Mouse (Mus musculus) liver, embryonic 11.5 days (tissue): Measurements from ENCODE around the gene Pfn4. TPM values are rescaled to one million over a fixed set of nuclear protein-coding genes. Genes with fewer than 3 reads are reported as not detected.
"Not testable (repeated sequence)": the region's sequence is repeated elsewhere in the genome, so short reads cannot be mapped to it uniquely, and the experiment has no call there.

Experiments used
- ATAC-seq: fragments of 200-750 bp; cut with Nextera tagmentation; replicated peaks from 2 replicates; pipeline ENCODE4 v1.8.0; 2017; ENCODE audit warnings: moderate number of reproducible peaks, mild to moderate bottlenecking, moderate TSS enrichment, moderate library complexity; ENCODE audit not compliant: low FRiP score
- DNase-seq: peaks from one replicate; pipeline ENCODE4 v3.0.0-alpha.2; 2017; ENCODE audit warnings: low spot score
- H3K27ac ChIP-seq: fragments of 300-500 bp; sonication (generic); 2 replicates; pipeline ENCODE4 v1.5.1; 2014; ENCODE audit warnings: mild to moderate bottlenecking, low read depth, low read length, control low read depth
- H3K27me3 ChIP-seq: fragments of 300-500 bp; sonication (generic); replicated peaks from 2 replicates; pipeline ENCODE4 v1.6.1; 2014; ENCODE audit warnings: low read length, mixed read lengths; ENCODE audit not compliant: control insufficient read depth, insufficient read depth
- H3K36me3 ChIP-seq: fragments of 300-500 bp; sonication (generic); 2 replicates; pipeline ENCODE4 v1.6.1; 2014; ENCODE audit warnings: mild to moderate bottlenecking, low read length, moderate library complexity, mixed read lengths; ENCODE audit not compliant: control insufficient read depth, insufficient read depth
- H3K4me1 ChIP-seq: fragments of 300-500 bp; sonication (generic); replicated peaks from 2 replicates; pipeline ENCODE4 v1.6.1; 2014; ENCODE audit warnings: low read length, mixed read lengths; ENCODE audit not compliant: control insufficient read depth, insufficient read depth
- H3K4me2 ChIP-seq: fragments of 300-500 bp; sonication (generic); 2 replicates; pipeline ENCODE4 v1.6.1; 2014; ENCODE audit warnings: mild to moderate bottlenecking, control low read depth, moderate library complexity
- H3K4me3 ChIP-seq: fragments of 300-500 bp; sonication (generic); 2 replicates; pipeline ENCODE4 v1.5.1; 2014; ENCODE audit warnings: low read depth, low read length, control low read depth
- H3K9ac ChIP-seq: fragments of 300-500 bp; sonication (generic); 2 replicates; pipeline ENCODE4 v1.6.1; 2014; ENCODE audit warnings: low read depth, low read length, control low read depth
- H3K9me3 ChIP-seq: fragments of 300-500 bp; sonication (generic); 2 replicates; pipeline ENCODE4 v1.6.1; 2016; ENCODE audit warnings: low read length, inconsistent platforms, mixed read lengths; ENCODE audit not compliant: control insufficient read depth
- WGBS: fragments of 180-500 bp; shearing (Covaris S2); extraction: QIAGEN DNeasy Blood & Tissue Kit; methylation state at CpG from one replicate; pipeline ENCODE4 v1.1.7; 2014; 5-methylcytosine and 5-hydroxymethylcytosine counted together
- polyA plus RNA-seq: library from polyadenylated mRNA; unstranded; fragments of >200 nt; fragmentation: Nextera tagmentation; extraction: Ambion mirVana; gene quantifications from 2 replicates; pipeline ENCODE4 v1.2.1, GENCODE M21; 2014

Gene Pfn4
- polyA plus RNA-seq, 1 experiment from 2014 or later = 3.3 TPM

- Histone ChIP-seq H3K4me3 (no peak overlapping the region), H3K27me3 (no peaks in the 10 kb centered on the region), H3K9me3 (no peaks in the 10 kb centered on the region), H3K4me1 (no peaks in the 10 kb centered on the region), H3K9ac (no peak overlapping the region), H3K36me3 (no peaks in the 10 kb centered on the region), H3K4me2 (no peak overlapping the region), H3K27ac (no peak overlapping the region)
- DNase-seq (no peak), ATAC-seq (no peak)
- 81% methylated on average over 7 of the region's 7 CpGs for WGBS
Observed at GRCm38 (mm10) chr12:4740823-4741222, 28.0 kb upstream of the Pfn4 start.

DNA sequence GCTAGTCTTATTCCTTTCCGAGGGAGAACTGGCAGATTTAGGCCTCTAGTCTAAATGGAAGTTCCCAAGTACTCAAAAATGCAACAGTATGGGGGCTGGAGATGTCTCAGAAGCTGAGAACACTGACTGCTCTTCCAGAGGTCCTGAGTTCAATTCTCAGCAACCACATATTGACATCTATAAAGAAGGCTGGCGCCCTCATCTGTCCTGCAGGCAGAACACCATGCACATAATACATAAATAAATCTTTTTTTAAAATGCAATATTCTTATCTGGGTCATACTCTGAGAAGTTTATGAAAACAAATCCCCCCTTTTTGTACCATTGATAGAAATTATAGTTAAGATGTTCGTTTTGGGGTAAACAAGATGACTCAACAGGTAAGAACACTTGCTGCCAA is 26.6 kb upstream of the Pfn4 start:
- WGBS = 77% methylated on average over 3 of the region's 3 CpGs
- Histone ChIP-seq H3K4me3 (no peak overlapping the region), H3K4me2 (no peak overlapping the region), H3K27me3 (no peaks in the 10 kb centered on the region), H3K9me3 (no peaks in the 10 kb centered on the region), H3K27ac (no peak overlapping the region), H3K36me3 (no peaks in the 10 kb centered on the region), H3K9ac (no peak overlapping the region), H3K4me1 (no peaks in the 10 kb centered on the region)
- DNase-seq (no peak), ATAC-seq (no peak)

GRCm38 (mm10) chr12:4744486-4744885 is 24.3 kb upstream of the Pfn4 start:
- DNase-seq = no peak
- Histone ChIP-seq H3K9me3 (no peaks in the 10 kb centered on the region), H3K4me1 (no peaks in the 10 kb centered on the region), H3K36me3 (no peaks in the 10 kb centered on the region), H3K27me3 (no peaks in the 10 kb centered on the region), H3K4me3 (no peak overlapping the region), H3K4me2 (no peak overlapping the region), H3K9ac (no peak overlapping the region), H3K27ac (no peak overlapping the region)
- 87% methylated on average over 10 of the region's 10 CpGs for WGBS
- no peak for ATAC-seq

GRCm38 (mm10) chr12:4754451-4754850 is 14.4 kb upstream of the Pfn4 start:
- not testable (repeated sequence) for H3K36me3 ChIP-seq, H3K4me1 ChIP-seq, H3K9me3 ChIP-seq, DNase-seq, H3K4me2 ChIP-seq, ATAC-seq, H3K27ac ChIP-seq, H3K9ac ChIP-seq, H3K4me3 ChIP-seq, H3K27me3 ChIP-seq
- WGBS = 92% methylated on average over 4 of the region's 4 CpGs

GRCm38 (mm10) chr12:4757060-4757459 is 11.8 kb upstream of the Pfn4 start:
- H3K9ac ChIP-seq = no peak overlapping the region
- 83% methylated on average over 1 of the region's 1 CpGs for WGBS
- ATAC-seq = no peak
- DNase-seq = no peak
- no peak overlapping the region for H3K4me2 ChIP-seq
- H3K36me3 ChIP-seq = no peaks in the 10 kb centered on the region
- H3K27ac ChIP-seq = no peak overlapping the region
- H3K27me3 ChIP-seq = no peaks in the 10 kb centered on the region
- no peaks in the 10 kb centered on the region for H3K9me3 ChIP-seq
- H3K4me1 ChIP-seq = no peaks in the 10 kb centered on the region
- no peak overlapping the region for H3K4me3 ChIP-seq

DNA sequence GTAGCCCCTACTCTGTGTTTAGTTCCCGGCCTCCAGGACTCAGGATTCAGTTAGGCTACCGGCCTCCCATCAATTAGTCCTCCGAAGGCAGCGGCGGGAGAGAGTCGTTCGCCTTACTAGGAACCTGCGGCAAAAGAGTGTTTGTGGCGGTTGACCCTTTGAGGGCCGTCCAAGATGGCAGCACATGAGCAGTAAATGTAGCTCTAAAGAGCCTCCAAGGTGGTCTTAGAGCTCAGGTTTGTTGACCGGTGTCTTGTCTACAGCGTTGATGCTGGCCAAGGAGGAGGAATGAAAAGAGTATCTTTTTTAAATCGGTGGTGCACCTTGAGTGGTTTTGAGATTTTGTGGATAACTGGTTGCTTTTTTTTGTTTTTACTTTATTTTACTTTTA is 506 bp downstream of the Pfn4 start:
- no peaks in the 10 kb centered on the region for H3K27me3 ChIP-seq
- H3K4me1 ChIP-seq = no peaks in the 10 kb centered on the region
- no peaks in the 10 kb centered on the region for H3K9me3 ChIP-seq
- no peaks in the 10 kb centered on the region for H3K36me3 ChIP-seq
- peak overlapping the region; percentile 51 for H3K4me3 ChIP-seq
- DNase-seq (no peak), ATAC-seq (peak; percentile 33; the same call in 1 of the 2 replicates)
- peak overlapping the region; percentile 2; the same call in 1 of the 2 replicates for H3K27ac ChIP-seq
- WGBS = 21% methylated on average over 13 of the region's 13 CpGs
- H3K9ac ChIP-seq = peak overlapping the region; percentile 66
- peak overlapping the region; percentile 67 for H3K4me2 ChIP-seq

DNA sequence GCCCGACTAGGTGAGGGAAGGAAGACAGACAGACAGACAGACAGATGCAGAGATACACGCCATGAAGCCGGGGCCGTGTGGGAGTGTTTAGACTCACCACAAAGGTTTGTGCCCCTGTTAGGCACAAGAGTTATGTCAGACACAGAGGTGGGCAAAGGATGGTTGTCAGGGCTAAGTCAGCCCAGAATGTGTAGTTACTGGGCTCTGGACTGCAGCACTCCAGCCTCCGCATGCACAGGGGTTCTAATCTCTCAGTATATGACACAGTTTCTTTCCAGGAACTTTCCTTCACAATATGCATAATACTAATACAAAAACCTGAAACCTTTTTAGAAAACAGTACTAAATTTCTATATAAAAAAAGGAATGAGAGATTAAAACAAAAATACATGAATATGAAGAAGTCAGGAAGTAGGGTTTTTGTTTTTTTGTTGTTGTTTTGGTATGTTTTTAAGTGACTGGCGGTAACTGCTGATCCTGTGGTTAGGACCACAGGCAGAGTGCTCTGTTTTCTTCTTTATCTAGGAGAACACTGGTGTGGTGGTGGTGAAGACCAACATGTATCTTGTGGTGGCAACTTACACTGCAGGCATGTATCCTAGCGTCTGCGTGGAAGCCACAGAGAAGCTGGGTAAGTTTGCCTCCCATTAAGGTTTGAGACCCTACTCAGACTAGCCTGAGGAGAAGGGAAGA is 6.2 kb downstream of the Pfn4 start:
- H3K27ac ChIP-seq = peak overlapping the region; percentile 81
- peak; percentile 93 for ATAC-seq
- no peaks in the 10 kb centered on the region for H3K27me3 ChIP-seq
- DNase-seq = peak; percentile 47
- no peaks in the 10 kb centered on the region; the same call in 1 of the 2 replicates for H3K4me1 ChIP-seq
- peak overlapping the region; percentile 39 for H3K4me2 ChIP-seq
- H3K36me3 ChIP-seq = no peaks in the 10 kb centered on the region
- H3K4me3 ChIP-seq = no peak overlapping the region
- 46% methylated on average over 8 of the region's 8 CpGs for WGBS
- no peaks in the 10 kb centered on the region for H3K9me3 ChIP-seq
- H3K9ac ChIP-seq = peak overlapping the region; percentile 39

DNA sequence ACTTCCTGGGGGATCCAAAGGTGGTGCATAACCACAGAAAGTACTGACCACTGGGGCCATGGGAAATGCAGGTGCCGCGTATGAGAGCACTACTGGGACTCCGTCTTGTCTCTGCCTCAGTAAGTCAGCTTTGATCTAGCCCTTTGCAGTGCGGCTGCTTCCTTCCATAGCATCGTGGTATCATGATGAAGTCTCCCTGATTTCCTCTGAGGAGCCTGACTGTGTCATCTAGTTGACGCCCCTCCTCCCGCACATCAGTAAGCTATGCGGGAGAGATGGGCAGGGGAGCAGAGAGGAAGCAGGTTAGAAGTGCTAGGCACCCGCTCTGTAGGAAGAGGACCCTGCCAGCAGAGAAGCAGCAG is 6.7 kb downstream of the Pfn4 start:
- Histone ChIP-seq H3K9me3 (no peaks in the 10 kb centered on the region), H3K4me2 (peak overlapping the region; percentile 24), H3K27ac (peak overlapping the region; percentile 81; the same call in 1 of the 2 replicates), H3K36me3 (no peaks in the 10 kb centered on the region), H3K9ac (no peak overlapping the region; the same call in 1 of the 2 replicates), H3K27me3 (no peaks in the 10 kb centered on the region), H3K4me3 (no peak overlapping the region), H3K4me1 (no peaks in the 10 kb centered on the region; the same call in 1 of the 2 replicates)
- DNase-seq = no peak
- 48% methylated on average over 9 of the region's 9 CpGs for WGBS
- no peak; the same call in 1 of the 2 replicates for ATAC-seq

GRCm38 (mm10) chr12:4777734-4778133 is 8.9 kb downstream of the Pfn4 start:
- H3K4me2 ChIP-seq = no peak overlapping the region
- no peaks in the 10 kb centered on the region for H3K36me3 ChIP-seq
- no peak overlapping the region for H3K9ac ChIP-seq
- 84% methylated on average over 6 of the region's 6 CpGs for WGBS
- DNase-seq (no peak), ATAC-seq (no peak)
- H3K4me1 ChIP-seq = no peaks in the 10 kb centered on the region; the same call in 1 of the 2 replicates
- no peak overlapping the region for H3K4me3 ChIP-seq
- no peak overlapping the region for H3K27ac ChIP-seq
- no peaks in the 10 kb centered on the region for H3K9me3 ChIP-seq
- H3K27me3 ChIP-seq = no peaks in the 10 kb centered on the region
